Mouse (Mus musculus) fibroblast of lung, adult 2 months (primary cell): ENCODE data around the gene Borcs5.

Experiments
- DNase-seq: peaks from one replicate; pipeline ENCODE4 v3.0.0-alpha.2; 2011; ENCODE audit warnings: low read depth

The Borcs5 gene

GRCm38 (mm10) chr6:134717886-134718667 is 78.8 kb downstream of the Borcs5 start:
- DNase-seq: no peak

GRCm38 (mm10) chr6:134718668-134719065 is 79.4 kb downstream of the Borcs5 start:
- no peak for DNase-seq

DNA sequence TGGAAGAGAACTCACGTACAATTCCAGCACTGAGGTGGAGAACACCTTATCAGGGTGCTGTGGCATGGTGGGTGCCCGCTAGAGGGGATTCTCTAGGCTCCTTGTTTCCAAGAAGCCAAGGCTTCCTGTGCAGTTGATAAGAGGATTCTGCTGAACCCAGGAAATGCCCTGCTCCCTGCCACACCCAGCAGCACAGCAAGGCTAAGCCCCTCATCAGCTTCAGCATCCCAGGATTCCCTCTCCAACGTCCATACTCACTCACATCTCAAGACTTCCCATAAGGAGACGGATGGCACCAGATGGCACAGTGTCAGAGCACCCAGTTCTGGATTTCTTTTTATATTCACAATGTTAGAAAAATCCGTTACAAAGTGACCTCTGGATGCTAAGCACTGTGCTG is 79.8 kb downstream of the Borcs5 start:
- no peak for DNase-seq

- no peak for DNase-seq
Observed at GRCm38 (mm10) chr6:134720150-134720549, 80.8 kb downstream of the Borcs5 start.

DNA sequence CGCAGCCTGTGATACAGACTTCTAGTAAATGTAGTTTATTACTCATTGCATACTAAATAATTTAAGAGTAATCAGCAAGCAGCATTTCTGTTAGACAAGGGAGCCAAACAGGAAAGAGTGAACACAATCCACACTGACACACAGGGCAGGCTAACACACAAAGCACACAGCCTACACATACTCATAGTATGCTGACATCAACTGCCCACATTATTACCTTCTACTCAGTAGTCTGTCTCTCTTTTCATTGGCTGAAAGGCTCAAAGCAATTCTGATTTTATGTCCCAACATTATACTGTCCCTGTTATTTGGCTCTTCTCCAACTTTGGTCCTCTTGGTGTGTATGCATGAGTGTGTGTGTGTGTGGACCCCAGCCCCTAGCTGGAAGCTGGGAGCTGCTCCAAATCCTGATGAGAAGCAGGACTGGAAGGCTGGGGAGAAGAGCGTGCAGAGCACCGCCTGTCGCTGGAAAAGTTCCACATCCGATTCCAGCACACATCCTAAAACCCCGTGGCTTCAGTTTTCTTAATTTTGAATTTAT is 82.5 kb downstream of the Borcs5 start:
- DNase-seq: no peak

DNA sequence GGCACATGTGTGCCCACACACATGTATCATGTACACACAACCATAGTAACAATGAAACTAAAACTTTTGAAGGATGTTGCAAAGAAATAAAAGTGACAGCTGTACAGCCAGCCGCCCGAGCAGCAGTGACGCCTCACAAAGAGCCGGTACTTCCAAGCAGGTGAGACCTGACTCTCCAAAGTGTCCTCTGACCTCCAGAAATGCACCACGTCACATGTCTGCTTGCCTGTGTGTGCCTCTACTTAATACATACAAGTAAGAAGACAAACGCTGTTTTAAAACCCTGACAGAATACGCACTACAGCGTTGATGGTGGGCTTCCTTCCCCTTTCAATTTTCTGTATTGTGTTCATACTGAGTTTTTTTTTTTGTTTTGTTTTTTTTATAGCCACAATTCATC is 83.6 kb downstream of the Borcs5 start:
- DNase-seq: no peak

- DNase-seq: no peak
Observed at GRCm38 (mm10) chr6:134723326-134723725, 84.0 kb downstream of the Borcs5 start.

GRCm38 (mm10) chr6:134723833-134724553 is 84.7 kb downstream of the Borcs5 start:
- no peak for DNase-seq

GRCm38 (mm10) chr6:134725406-134725805 is 86.1 kb downstream of the Borcs5 start:
- no peak for DNase-seq

GRCm38 (mm10) chr6:134730978-134731377 is 91.7 kb downstream of the Borcs5 start:
- no peak for DNase-seq

- no peak for DNase-seq
Observed at GRCm38 (mm10) chr6:134732813-134733212, 93.5 kb downstream of the Borcs5 start.

- no peak for DNase-seq
Observed at GRCm38 (mm10) chr6:134733800-134734221, 94.5 kb downstream of the Borcs5 start.

DNA sequence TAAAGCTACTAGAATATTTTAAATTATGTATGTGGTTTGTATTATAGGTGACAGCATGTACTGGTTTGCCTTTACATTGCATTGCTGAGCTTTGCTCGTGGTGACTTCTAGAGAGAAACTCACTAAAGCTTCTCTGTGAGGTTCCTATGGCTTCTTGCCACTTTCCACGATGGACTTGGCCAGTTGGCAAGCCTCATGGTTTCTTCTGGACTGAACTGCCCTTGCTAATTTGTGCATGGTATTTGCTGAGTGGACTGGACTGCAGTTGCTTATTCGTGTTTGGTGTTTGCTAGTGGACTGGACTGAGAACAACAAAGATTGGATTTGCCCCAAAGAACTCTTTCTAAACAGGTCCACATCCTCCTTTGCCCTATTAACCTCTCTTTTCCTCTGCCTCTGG is 97.5 kb downstream of the Borcs5 start:
- DNase-seq: no peak

DNA sequence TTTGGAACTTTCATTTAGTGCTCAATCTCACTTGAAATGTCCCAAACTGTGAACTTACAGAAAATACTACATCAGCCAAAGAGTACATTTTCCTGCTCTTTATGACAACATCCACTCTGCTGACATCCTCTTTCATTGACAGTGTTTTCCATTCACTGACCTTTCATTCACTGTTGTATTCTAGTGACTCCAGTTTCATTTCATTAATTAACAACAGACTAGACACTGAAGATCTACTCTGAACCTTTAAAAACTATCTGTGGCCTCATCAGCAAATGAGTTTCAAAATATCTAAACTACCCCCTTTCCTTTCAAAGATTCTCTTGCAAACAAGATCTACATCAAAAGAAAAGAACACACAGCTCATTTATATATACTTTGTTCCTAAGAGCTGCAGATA is 104.3 kb downstream of the Borcs5 start:
- DNase-seq: no peak

- DNase-seq: no peak
Observed at GRCm38 (mm10) chr6:134745876-134746275, 106.6 kb downstream of the Borcs5 start.

GRCm38 (mm10) chr6:134748126-134748525 is 108.8 kb downstream of the Borcs5 start:
- DNase-seq: no peak

- no peak for DNase-seq
Observed at GRCm38 (mm10) chr6:134751087-134751486, 111.8 kb downstream of the Borcs5 start.

DNA sequence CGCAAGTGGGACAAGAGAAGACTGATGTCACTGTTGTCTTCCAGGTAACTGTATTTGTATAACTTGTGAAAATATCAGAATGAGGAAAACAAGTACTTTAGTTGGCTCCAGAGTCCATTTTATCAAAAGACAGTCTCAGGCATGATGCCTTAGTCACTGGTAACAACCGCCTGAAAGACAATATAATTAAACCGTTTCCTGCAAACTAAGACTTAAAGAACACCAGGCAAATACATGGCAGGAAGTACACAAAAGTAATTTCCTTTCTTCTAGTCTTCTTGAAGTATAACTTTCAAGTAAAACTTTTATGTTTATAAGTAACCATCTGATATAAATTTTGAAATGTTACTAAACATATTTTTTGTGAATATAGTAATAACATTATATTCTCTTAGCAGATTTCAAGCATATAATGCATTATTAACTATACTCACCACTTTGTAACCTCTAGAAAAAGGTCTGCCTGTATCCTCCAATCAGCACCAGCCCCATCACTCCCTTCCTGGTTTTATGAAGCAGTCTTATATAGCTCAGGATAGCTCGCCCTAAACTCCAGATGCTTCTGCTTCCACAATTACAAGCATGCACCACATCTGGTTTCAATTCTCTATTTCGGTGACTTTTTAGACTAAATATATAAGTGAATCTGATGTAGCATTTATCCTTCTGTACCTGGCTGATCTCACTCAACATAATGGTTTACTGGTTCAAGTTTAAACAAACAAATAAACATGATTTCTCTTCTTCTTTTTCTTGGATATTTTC is 112.8 kb downstream of the Borcs5 start:
- DNase-seq: no peak

GRCm38 (mm10) chr6:134753412-134753811 is 114.1 kb downstream of the Borcs5 start:
- DNase-seq: no peak

GRCm38 (mm10) chr6:134753858-134754257 is 114.5 kb downstream of the Borcs5 start:
- no peak for DNase-seq

- no peak for DNase-seq
Observed at GRCm38 (mm10) chr6:134756058-134756457, 116.7 kb downstream of the Borcs5 start.
